Mouse (Mus musculus) midbrain, postnatal 0 days (tissue): Measurements from ENCODE around the gene Col11a2. TPM values are rescaled to one million over a fixed set of nuclear protein-coding genes. Genes with fewer than 3 reads are reported as not detected.

Experiments
- ATAC-seq: fragments of 200-750 bp; cut with Nextera tagmentation; 2 replicates; pipeline ENCODE4 v1.8.0; 2017; ENCODE audit warnings: moderate number of reproducible peaks, mild to moderate bottlenecking, moderate TSS enrichment, moderate library complexity; ENCODE audit not compliant: low FRiP score
- DNase-seq: peaks from one replicate; pipeline ENCODE4 v3.0.0-alpha.2; 2015; ENCODE audit warnings: low spot score
- H3K27ac ChIP-seq: fragments of 300-500 bp; sonication (generic); 2 replicates; pipeline ENCODE4 v1.5.1; 2014; ENCODE audit warnings: low read depth, mild to moderate bottlenecking, low read length, mixed read lengths
- H3K27me3 ChIP-seq: fragments of 300-500 bp; sonication (generic); 2 replicates; pipeline ENCODE4 v1.6.1; 2014; ENCODE audit warnings: low read length, control low read depth, mixed read lengths; ENCODE audit not compliant: insufficient read depth
- H3K36me3 ChIP-seq: fragments of 300-500 bp; sonication (generic); 2 replicates; pipeline ENCODE4 v1.6.1; 2014; ENCODE audit warnings: low read length, control low read depth, mixed read lengths; ENCODE audit not compliant: insufficient read depth
- H3K4me1 ChIP-seq: fragments of 300-500 bp; sonication (generic); 2 replicates; pipeline ENCODE4 v1.6.1; 2014; ENCODE audit warnings: mild to moderate bottlenecking, control low read depth, antibody characterized with exemption, low read length, mixed read lengths; ENCODE audit not compliant: insufficient read depth
- H3K4me2 ChIP-seq: fragments of 300-500 bp; sonication (generic); 2 replicates; pipeline ENCODE4 v1.6.1; 2014; ENCODE audit warnings: low read depth, mild to moderate bottlenecking, low read length, mixed read lengths; ENCODE audit not compliant: poor library complexity, severe bottlenecking
- H3K4me3 ChIP-seq: fragments of 300-500 bp; sonication (generic); 2 replicates; pipeline ENCODE4 v1.5.1; 2014; ENCODE audit warnings: low read depth, mild to moderate bottlenecking, low read length, moderate library complexity
- H3K9ac ChIP-seq: fragments of 300-500 bp; sonication (generic); replicated peaks from 2 replicates; pipeline ENCODE4 v1.6.1; 2014; ENCODE audit warnings: mild to moderate bottlenecking, low read length, moderate library complexity, mixed read lengths; ENCODE audit not compliant: poor library complexity, severe bottlenecking
- H3K9me3 ChIP-seq: fragments of 300-500 bp; sonication (generic); 2 replicates; pipeline ENCODE4 v1.6.1; 2016; ENCODE audit warnings: low read length, control low read depth
- CTCF ChIP-seq: IDR thresholded peaks from 2 replicates; pipeline ENCODE4 v1.5.1; 2016; ENCODE audit warnings: antibody characterized with exemption, mild to moderate bottlenecking
- WGBS: fragments of 180-500 bp; shearing (Covaris S2); extraction: QIAGEN DNeasy Blood & Tissue Kit; methylation state at CpG from one replicate; pipeline ENCODE4 v1.1.7; 2014; 5-methylcytosine and 5-hydroxymethylcytosine counted together
- polyA plus RNA-seq: library from polyadenylated mRNA; unstranded; fragments of >200 nt; fragmentation: Nextera tagmentation; extraction: Ambion mirVana; gene quantifications from 2 replicates; pipeline ENCODE4 v1.2.1, GENCODE M21; 2015
- total RNA-seq: library from RNA; depleted of rRNA; stranded (reverse); fragments of >200 nt; gene quantifications from 2 replicates; pipeline ENCODE4 v1.2.3, GENCODE M21; 2014

Col11a2 gene
- total and polyA plus RNA-seq, 2 experiments from 2014 or later = 4.6 to 17.9 TPM

GRCm38 (mm10) chr17:34028501-34029149, 10.6 kb upstream of the Col11a2 start:
- TF ChIP-seq CTCF = no peak
- DNase-seq (no peak), ATAC-seq (no peak)
- no peaks in the 10 kb centered on the region for H3K27me3 ChIP-seq
- peaks cover 42% of the 10 kb centered on the region for H3K4me1 ChIP-seq
- 45% methylated on average over 17 of the region's 17 CpGs for WGBS
- H3K9ac ChIP-seq = 0 out of 2 replicates have a peak overlapping the region, but pooled peaks have one; percentile 19
- H3K4me2 ChIP-seq = peak overlapping the region; percentile 97
- H3K9me3 ChIP-seq = no peaks in the 10 kb centered on the region
- no peak overlapping the region for H3K4me3 ChIP-seq
- peaks cover 16% of the 10 kb centered on the region for H3K36me3 ChIP-seq
- H3K27ac ChIP-seq = peak overlapping the region; percentile 77; the same call in 1 of the 2 replicates

GRCm38 (mm10) chr17:34029150-34029889, 9.9 kb upstream of the Col11a2 start:
- DNase-seq (no peak), ATAC-seq (no peak)
- TF ChIP-seq CTCF = no peak
- WGBS = 80% methylated on average over 18 of the region's 18 CpGs
- Histone ChIP-seq H3K36me3 (peaks cover 16% of the 10 kb centered on the region), H3K9ac (peak overlapping the region; percentile 96; the same call in 1 of the 2 replicates), H3K9me3 (no peaks in the 10 kb centered on the region), H3K27ac (no peak overlapping the region), H3K4me2 (peak overlapping the region; percentile 97), H3K27me3 (no peaks in the 10 kb centered on the region), H3K4me1 (peaks cover 37% of the 10 kb centered on the region), H3K4me3 (no peak overlapping the region)

- Histone ChIP-seq H3K27ac (no peak overlapping the region), H3K4me2 (peak overlapping the region; percentile 97), H3K9me3 (no peaks in the 10 kb centered on the region), H3K36me3 (peaks cover 16% of the 10 kb centered on the region), H3K4me3 (peak overlapping the region; percentile 70), H3K9ac (peak overlapping the region; percentile 96), H3K27me3 (no peaks in the 10 kb centered on the region), H3K4me1 (peaks cover 37% of the 10 kb centered on the region)
- DNase-seq = no peak
- no peak for ATAC-seq
- 52% methylated on average over 21 of the region's 21 CpGs for WGBS
- no peak for TF ChIP-seq CTCF
Measured at GRCm38 (mm10) chr17:34029890-34030595, 9.2 kb upstream of the Col11a2 start.

GRCm38 (mm10) chr17:34030861-34031326, 8.3 kb upstream of the Col11a2 start:
- peak overlapping the region; percentile 70 for H3K4me3 ChIP-seq
- peak overlapping the region; percentile 97 for H3K4me2 ChIP-seq
- H3K27ac ChIP-seq = peak overlapping the region; percentile 97
- H3K4me1 ChIP-seq = peaks cover 28% of the 10 kb centered on the region
- 0 out of 2 replicates have a peak, but pooled peaks have one; percentile 5 for TF ChIP-seq CTCF
- ATAC-seq (no peak), DNase-seq (no peak)
- 5% methylated on average over 20 of the region's 20 CpGs for WGBS
- H3K9me3 ChIP-seq = no peaks in the 10 kb centered on the region
- H3K27me3 ChIP-seq = no peaks in the 10 kb centered on the region
- H3K36me3 ChIP-seq = peaks cover 19% of the 10 kb centered on the region
- H3K9ac ChIP-seq = peak overlapping the region; percentile 96

GRCm38 (mm10) chr17:34031465-34032173, 7.6 kb upstream of the Col11a2 start, which contains the start of the genes Slc39a7 and Rxrb:
Slc39a7 (minus strand) TSS chr17:34031682.
Rxrb (plus strand) TSS chr17:34031812.
- H3K4me1 ChIP-seq = peaks cover 27% of the 10 kb centered on the region

More at GRCm38 (mm10) chr17:34031465-34032173, 7.6 kb upstream of the Col11a2 start, which contains the start of the genes Slc39a7 and Rxrb:
- Histone ChIP-seq H3K27ac (peak within 1 kb of the TSS; percentile 97), H3K4me3 (peak within 1 kb of the TSS; percentile 70), H3K36me3 (peaks cover 26% of the 10 kb centered on the region), H3K27me3 (no peaks in the 10 kb centered on the region), H3K4me2 (peak within 1 kb of the TSS; percentile 97), H3K9ac (peak within 1 kb of the TSS; percentile 96), H3K9me3 (no peaks in the 10 kb centered on the region)
- DNase-seq (peak; percentile 97), ATAC-seq (peak; percentile 82)
- WGBS = under 1% methylated on average over 53 of the region's 88 CpGs
- no peak for TF ChIP-seq CTCF
